Mouse (Mus musculus): ENCODE data around the gene Prkcg. TPM values are rescaled to one million over a fixed set of nuclear protein-coding genes. Genes with fewer than 3 reads are reported as not detected.

Gene Prkcg
- polyA plus RNA-seq, 1 experiment from 2014 or later: 0.65 TPM

GRCm38 (mm10) chr7:3292791-3293190 is 3.8 kb downstream of the Prkcg start:
- Histone ChIP-seq H3K4me2 (replicated peaks; ENCODE audit: low read depth, low read length) (peak overlapping the region; percentile 38), H3K9ac (ENCODE audit: low read depth, low read length) (peak overlapping the region; percentile 45; the same call in 1 of the 2 replicates), H3K4me3 (ENCODE audit: low read depth, low read length) (peak overlapping the region; percentile 16; the same call in 1 of the 2 replicates), H3K9me3 (ENCODE audit: control insufficient read depth, low read length) (no peaks in the 10 kb centered on the region), H3K4me1 (replicated peaks; ENCODE audit: control insufficient read depth, insufficient read depth, low read length) (no peaks in the 10 kb centered on the region; the same call in none of the 2 replicates), H3K36me3 (ENCODE audit: control insufficient read depth, insufficient read depth, low read length) (no peaks in the 10 kb centered on the region), H3K27ac (ENCODE audit: low read depth, low read length) (no peak overlapping the region), H3K27me3 (ENCODE audit: control insufficient read depth, insufficient read depth, low read length) (no peaks in the 10 kb centered on the region)
- ATAC-seq (ENCODE audit: low FRiP score) (no peak), DNase-seq (ENCODE audit: low spot score) (peak; percentile 65)
- 6% methylated on average over 14 of the region's 14 CpGs for WGBS

GRCm38 (mm10) chr7:3294794-3295193 is 5.8 kb downstream of the Prkcg start:
- no peak overlapping the region for H3K9ac ChIP-seq (ENCODE audit: low read depth, low read length)
- H3K4me3 ChIP-seq (ENCODE audit: low read depth, low read length): no peak overlapping the region
- WGBS: 91% methylated on average over 1 of the region's 1 CpGs
- ATAC-seq (ENCODE audit: low FRiP score): no peak
- no peaks in the 10 kb centered on the region for H3K9me3 ChIP-seq (ENCODE audit: control insufficient read depth, low read length)
- H3K27ac ChIP-seq (ENCODE audit: low read depth, low read length): no peak overlapping the region
- no peak for DNase-seq (ENCODE audit: low spot score)
- H3K4me1 ChIP-seq (replicated peaks; ENCODE audit: control insufficient read depth, insufficient read depth, low read length): no peaks in the 10 kb centered on the region; the same call in none of the 2 replicates
- no peaks in the 10 kb centered on the region for H3K36me3 ChIP-seq (ENCODE audit: control insufficient read depth, insufficient read depth, low read length)
- no peak overlapping the region for H3K4me2 ChIP-seq (replicated peaks; ENCODE audit: low read depth, low read length)
- H3K27me3 ChIP-seq (ENCODE audit: control insufficient read depth, insufficient read depth, low read length): no peaks in the 10 kb centered on the region

- Histone ChIP-seq H3K9ac (ENCODE audit: low read depth, low read length) (no peak overlapping the region), H3K27ac (ENCODE audit: low read depth, low read length) (no peak overlapping the region), H3K4me3 (ENCODE audit: low read depth, low read length) (no peak overlapping the region), H3K4me2 (replicated peaks; ENCODE audit: low read depth, low read length) (no peak overlapping the region), H3K27me3 (ENCODE audit: control insufficient read depth, insufficient read depth, low read length) (no peaks in the 10 kb centered on the region), H3K36me3 (ENCODE audit: control insufficient read depth, insufficient read depth, low read length) (no peaks in the 10 kb centered on the region), H3K9me3 (ENCODE audit: control insufficient read depth, low read length) (no peaks in the 10 kb centered on the region), H3K4me1 (replicated peaks; ENCODE audit: control insufficient read depth, insufficient read depth, low read length) (no peaks in the 10 kb centered on the region; the same call in none of the 2 replicates)
- DNase-seq (ENCODE audit: low spot score) (no peak), ATAC-seq (ENCODE audit: low FRiP score) (no peak)
- WGBS: 89% methylated on average over 5 of the region's 5 CpGs
These were observed 6.5 kb downstream of the Prkcg start for GRCm38 (mm10) chr7:3295321-3296110.

- Histone ChIP-seq H3K27me3 (ENCODE audit: control insufficient read depth, insufficient read depth, low read length) (peaks cover 8% of the 10 kb centered on the region), H3K4me3 (ENCODE audit: low read depth, low read length) (no peak overlapping the region), H3K9ac (ENCODE audit: low read depth, low read length) (no peak overlapping the region), H3K36me3 (ENCODE audit: control insufficient read depth, insufficient read depth, low read length) (no peaks in the 10 kb centered on the region), H3K9me3 (ENCODE audit: control insufficient read depth, low read length) (no peaks in the 10 kb centered on the region), H3K27ac (ENCODE audit: low read depth, low read length) (no peak overlapping the region), H3K4me2 (replicated peaks; ENCODE audit: low read depth, low read length) (no peak overlapping the region), H3K4me1 (replicated peaks; ENCODE audit: control insufficient read depth, insufficient read depth, low read length) (no peaks in the 10 kb centered on the region; the same call in 1 of the 2 replicates)
- ATAC-seq (ENCODE audit: low FRiP score) (no peak), DNase-seq (ENCODE audit: low spot score) (no peak)
- WGBS: 95% methylated on average over 16 of the region's 16 CpGs
These were observed 7.7 kb downstream of the Prkcg start for GRCm38 (mm10) chr7:3296711-3297110.

GRCm38 (mm10) chr7:3299941-3300617 is 11.1 kb downstream of the Prkcg start:
- Histone ChIP-seq H3K4me2 (replicated peaks; ENCODE audit: low read depth, low read length) (no peak overlapping the region), H3K4me3 (ENCODE audit: low read depth, low read length) (no peak overlapping the region), H3K9me3 (ENCODE audit: control insufficient read depth, low read length) (no peaks in the 10 kb centered on the region), H3K9ac (ENCODE audit: low read depth, low read length) (no peak overlapping the region), H3K27me3 (ENCODE audit: control insufficient read depth, insufficient read depth, low read length) (peaks cover 27% of the 10 kb centered on the region), H3K4me1 (replicated peaks; ENCODE audit: control insufficient read depth, insufficient read depth, low read length) (peaks cover 6% of the 10 kb centered on the region; the same call in 1 of the 2 replicates), H3K36me3 (ENCODE audit: control insufficient read depth, insufficient read depth, low read length) (no peaks in the 10 kb centered on the region), H3K27ac (ENCODE audit: low read depth, low read length) (no peak overlapping the region)
- no peak for DNase-seq (ENCODE audit: low spot score)
- ATAC-seq (ENCODE audit: low FRiP score): no peak
- 63% methylated on average over 7 of the region's 7 CpGs for WGBS

GRCm38 (mm10) chr7:3300891-3301627 is 12.1 kb downstream of the Prkcg start:
- Histone ChIP-seq H3K27me3 (ENCODE audit: control insufficient read depth, insufficient read depth, low read length) (peaks cover 31% of the 10 kb centered on the region), H3K4me3 (ENCODE audit: low read depth, low read length) (no peak overlapping the region), H3K4me2 (replicated peaks; ENCODE audit: low read depth, low read length) (no peak overlapping the region), H3K27ac (ENCODE audit: low read depth, low read length) (no peak overlapping the region), H3K36me3 (ENCODE audit: control insufficient read depth, insufficient read depth, low read length) (no peaks in the 10 kb centered on the region), H3K4me1 (replicated peaks; ENCODE audit: control insufficient read depth, insufficient read depth, low read length) (peaks cover 6% of the 10 kb centered on the region; the same call in 1 of the 2 replicates), H3K9ac (ENCODE audit: low read depth, low read length) (no peak overlapping the region), H3K9me3 (ENCODE audit: control insufficient read depth, low read length) (no peaks in the 10 kb centered on the region)
- ATAC-seq (ENCODE audit: low FRiP score): no peak
- WGBS: 67% methylated on average over 8 of the region's 8 CpGs
- no peak for DNase-seq (ENCODE audit: low spot score)

GRCm38 (mm10) chr7:3301628-3302555 is 12.9 kb downstream of the Prkcg start:
- Histone ChIP-seq H3K4me3 (ENCODE audit: low read depth, low read length) (peak overlapping the region; percentile 12; the same call in 1 of the 2 replicates), H3K9ac (ENCODE audit: low read depth, low read length) (no peak overlapping the region), H3K9me3 (ENCODE audit: control insufficient read depth, low read length) (no peaks in the 10 kb centered on the region), H3K4me2 (replicated peaks; ENCODE audit: low read depth, low read length) (peak overlapping the region; percentile 74), H3K4me1 (replicated peaks; ENCODE audit: control insufficient read depth, insufficient read depth, low read length) (peaks cover 6% of the 10 kb centered on the region; the same call in 1 of the 2 replicates), H3K27me3 (ENCODE audit: control insufficient read depth, insufficient read depth, low read length) (peaks cover 31% of the 10 kb centered on the region), H3K27ac (ENCODE audit: low read depth, low read length) (no peak overlapping the region), H3K36me3 (ENCODE audit: control insufficient read depth, insufficient read depth, low read length) (no peaks in the 10 kb centered on the region)
- peak; percentile 32; the same call in 1 of the 2 replicates for ATAC-seq (ENCODE audit: low FRiP score)
- peak; percentile 51 for DNase-seq (ENCODE audit: low spot score)
- WGBS: 9% methylated on average over 33 of the region's 33 CpGs
